Mouse (Mus musculus): ENCODE data around the gene Hus1b.

DNA sequence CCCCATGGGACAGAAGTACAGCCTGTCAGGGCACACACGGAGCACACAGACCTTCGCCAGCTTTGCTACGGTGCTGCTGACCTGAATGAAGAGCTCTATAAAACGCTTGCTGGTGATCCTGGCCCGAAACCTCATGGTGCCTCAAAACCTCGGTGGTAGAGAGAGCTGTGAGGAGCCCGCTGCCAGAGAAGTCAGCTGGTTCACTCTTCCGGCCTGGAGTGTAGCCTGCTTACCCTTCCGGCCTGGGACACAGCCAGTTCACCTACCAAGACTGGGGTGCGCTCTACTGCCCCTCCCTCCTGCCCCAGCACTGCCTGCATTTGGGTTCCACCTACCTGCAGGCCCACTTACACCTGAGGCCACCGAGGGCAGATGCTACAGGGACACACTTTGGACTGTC lies at the start of gene Hus1b:
- no peak for TF ChIP-seq MAX (IDR thresholded peaks at IDR 0.05)
- no peak for TF ChIP-seq CTCF (IDR thresholded peaks at IDR 0.05; ENCODE audit: control insufficient read depth, insufficient read depth, insufficient read length)
